Mouse (Mus musculus): ENCODE results near the gene Runx3. TPM values are rescaled to one million over a fixed set of nuclear protein-coding genes. Genes with fewer than 3 reads are reported as not detected.

Runx3 gene
- polyA plus RNA-seq, 1 experiment from 2014 or later = 2.4 TPM

DNA sequence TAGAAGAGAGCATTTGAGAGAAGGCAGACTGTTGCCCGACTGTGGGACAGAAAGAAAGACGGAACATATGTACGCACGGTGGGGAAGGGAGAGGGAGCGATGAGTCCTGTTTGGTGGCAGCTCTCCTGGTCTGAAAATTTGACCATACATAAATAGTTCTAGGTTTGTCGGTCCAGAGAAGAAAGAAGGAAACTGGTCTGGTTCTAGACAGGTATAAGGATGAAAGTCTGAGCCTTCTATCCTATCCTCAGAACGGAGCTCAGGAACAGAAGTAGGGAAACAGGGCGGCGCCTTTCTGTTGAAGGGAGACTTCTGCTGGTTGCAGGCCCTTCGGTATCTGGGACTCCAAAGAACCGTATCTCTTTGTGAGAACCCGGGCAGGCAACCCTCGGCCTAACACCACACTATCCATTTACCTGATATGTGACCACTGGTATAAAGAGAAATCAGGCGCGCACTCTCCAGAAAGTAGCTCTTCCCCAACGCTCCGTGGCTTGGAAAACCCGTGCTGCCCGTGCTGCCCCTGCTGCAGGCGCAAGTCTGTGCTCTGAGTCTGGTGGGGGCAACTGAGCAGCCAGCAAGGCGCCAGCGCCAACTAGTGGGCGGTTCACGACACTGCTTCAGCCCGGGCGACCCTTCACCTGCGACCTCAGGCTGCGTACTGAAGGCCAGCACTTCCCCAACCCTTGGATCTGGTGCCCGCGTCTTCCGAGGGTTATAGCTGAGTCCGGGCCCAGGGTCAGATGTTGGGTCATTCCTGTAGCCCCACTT, 29.8 kb downstream of the Runx3 start:
- Histone ChIP-seq H3K27me3 (replicated peaks; ENCODE audit: control insufficient read depth, insufficient read depth, low read length) (peaks cover 89% of the 10 kb centered on the region), H3K4me1 (ENCODE audit: control insufficient read depth, insufficient read depth, low read length) (peaks cover 20% of the 10 kb centered on the region), H3K36me3 (ENCODE audit: control insufficient read depth, insufficient read depth, low read length) (no peaks in the 10 kb centered on the region), H3K4me2 (ENCODE audit: low read depth, low read length) (peak overlapping the region; percentile 15; the same call in 1 of the 2 replicates), H3K27ac (replicated peaks; ENCODE audit: low read depth, low read length) (no peak overlapping the region), H3K9me3 (ENCODE audit: control insufficient read depth, low read length) (no peaks in the 10 kb centered on the region), H3K9ac (ENCODE audit: low read depth, low read length) (no peak overlapping the region), H3K4me3 (ENCODE audit: low read depth, low read length) (no peak overlapping the region)
- DNase-seq (ENCODE audit: low spot score) (peak; percentile 65), ATAC-seq (ENCODE audit: low read depth) (0 out of 2 replicates have a peak, but pooled peaks have one; percentile 34)
- 7% methylated on average over 32 of the region's 32 CpGs for WGBS

DNA sequence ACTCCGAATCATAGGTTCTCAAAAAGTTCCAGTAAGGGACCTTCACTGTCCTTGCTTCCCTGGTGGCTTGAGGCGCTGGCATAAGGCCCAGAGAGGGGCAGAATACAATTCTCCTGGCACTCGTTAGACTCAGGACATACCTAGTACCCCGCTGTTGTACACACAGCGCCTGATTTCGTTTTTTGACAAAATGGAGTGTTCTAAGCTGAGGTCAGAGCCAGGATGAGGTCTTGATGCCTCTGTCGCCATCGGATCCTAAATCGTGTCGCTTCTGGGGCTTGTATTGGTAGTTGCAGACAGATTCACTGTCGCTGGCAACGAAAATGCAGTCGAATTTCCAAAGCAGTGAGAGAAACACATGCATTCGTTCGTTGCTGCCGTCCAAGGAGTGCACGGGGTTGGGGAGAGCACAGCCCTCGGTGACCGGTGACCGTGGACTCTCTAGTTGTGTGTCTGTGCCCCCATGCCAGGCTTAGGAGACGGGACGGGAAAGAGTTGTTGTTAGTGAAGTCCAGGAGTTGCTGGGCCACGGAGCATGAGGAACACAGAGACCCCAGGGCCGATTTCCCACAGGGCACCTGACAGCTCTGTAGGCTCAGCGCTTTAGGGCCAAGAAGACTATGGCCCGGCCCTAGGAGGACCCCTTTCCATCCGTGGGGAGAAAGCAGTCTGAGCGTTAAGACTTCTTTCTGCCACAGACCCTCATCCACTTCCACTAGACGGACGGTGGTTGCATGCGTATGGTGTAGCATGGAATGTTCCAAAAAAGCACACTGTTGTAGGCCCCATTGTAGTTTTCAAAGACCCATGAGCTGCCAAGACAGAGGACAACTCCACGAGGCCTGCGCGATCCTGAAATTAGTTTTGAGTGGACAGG, 30.9 kb downstream of the Runx3 start:
- no peak overlapping the region for H3K9ac ChIP-seq (ENCODE audit: low read depth, low read length)
- no peaks in the 10 kb centered on the region for H3K9me3 ChIP-seq (ENCODE audit: control insufficient read depth, low read length)
- H3K27me3 ChIP-seq (replicated peaks; ENCODE audit: control insufficient read depth, insufficient read depth, low read length) = peaks cover 92% of the 10 kb centered on the region
- H3K4me3 ChIP-seq (ENCODE audit: low read depth, low read length) = peak overlapping the region; percentile 45
- no peaks in the 10 kb centered on the region for H3K36me3 ChIP-seq (ENCODE audit: control insufficient read depth, insufficient read depth, low read length)
- peak overlapping the region; percentile 67 for H3K4me2 ChIP-seq (ENCODE audit: low read depth, low read length)
- H3K27ac ChIP-seq (replicated peaks; ENCODE audit: low read depth, low read length) = no peak overlapping the region
- peaks cover 14% of the 10 kb centered on the region for H3K4me1 ChIP-seq (ENCODE audit: control insufficient read depth, insufficient read depth, low read length)
- ATAC-seq (ENCODE audit: low read depth) = no peak
- no peak for DNase-seq (ENCODE audit: low spot score)
- 14% methylated on average over 32 of the region's 34 CpGs for whole genome bisulfite sequencing

DNA sequence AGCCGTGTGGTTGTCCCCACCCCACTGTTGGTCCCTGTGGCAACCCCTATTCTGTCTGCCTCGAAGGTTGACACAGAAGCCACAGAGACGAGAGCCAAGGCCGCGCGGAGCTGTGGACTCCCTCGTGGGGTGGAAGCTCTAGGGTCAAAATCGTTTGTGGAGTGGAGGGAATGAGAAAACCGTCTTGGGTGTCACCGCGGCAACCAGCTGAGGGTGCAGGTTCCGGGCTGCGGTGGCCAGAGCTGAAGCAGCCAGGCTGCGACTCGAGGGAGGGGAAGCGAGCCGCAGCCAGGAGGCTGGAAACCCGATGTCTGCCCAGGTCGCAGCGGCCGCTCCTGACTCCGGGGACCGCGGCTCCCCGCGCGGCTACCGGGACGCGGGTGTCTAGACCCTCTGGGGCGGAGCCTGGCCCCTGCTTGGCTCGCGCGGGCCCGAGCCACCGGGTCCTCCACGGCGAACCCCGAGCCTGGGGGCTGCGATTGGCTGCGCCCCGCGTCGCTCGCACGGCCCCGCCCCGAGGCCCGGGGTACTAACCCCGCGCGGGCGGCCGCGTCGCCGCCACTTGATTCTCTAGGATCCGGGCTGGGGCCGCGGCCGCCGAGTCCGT, 31.6 kb downstream of the Runx3 start:
- 3% methylated on average over 30 of the region's 63 CpGs for WGBS
- no peak for DNase-seq (ENCODE audit: low spot score)
- H3K27me3 ChIP-seq (replicated peaks; ENCODE audit: control insufficient read depth, insufficient read depth, low read length) = peaks cover 97% of the 10 kb centered on the region
- no peaks in the 10 kb centered on the region for H3K36me3 ChIP-seq (ENCODE audit: control insufficient read depth, insufficient read depth, low read length)
- peak overlapping the region; percentile 45 for H3K4me3 ChIP-seq (ENCODE audit: low read depth, low read length)
- peaks cover 11% of the 10 kb centered on the region for H3K4me1 ChIP-seq (ENCODE audit: control insufficient read depth, insufficient read depth, low read length)
- no peaks in the 10 kb centered on the region for H3K9me3 ChIP-seq (ENCODE audit: control insufficient read depth, low read length)
- H3K27ac ChIP-seq (replicated peaks; ENCODE audit: low read depth, low read length) = no peak overlapping the region
- H3K9ac ChIP-seq (ENCODE audit: low read depth, low read length) = peak overlapping the region; percentile 57
- peak overlapping the region; percentile 67 for H3K4me2 ChIP-seq (ENCODE audit: low read depth, low read length)
- peak; percentile 34; the same call in 1 of the 2 replicates for ATAC-seq (ENCODE audit: low read depth)

- Histone ChIP-seq H3K36me3 (ENCODE audit: control insufficient read depth, insufficient read depth, low read length) (no peaks in the 10 kb centered on the region), H3K9ac (ENCODE audit: low read depth, low read length) (peak overlapping the region; percentile 57), H3K4me1 (ENCODE audit: control insufficient read depth, insufficient read depth, low read length) (peaks cover 14% of the 10 kb centered on the region), H3K27ac (replicated peaks; ENCODE audit: low read depth, low read length) (no peak overlapping the region), H3K4me2 (ENCODE audit: low read depth, low read length) (peak overlapping the region; percentile 67), H3K4me3 (ENCODE audit: low read depth, low read length) (peak overlapping the region; percentile 45), H3K9me3 (ENCODE audit: control insufficient read depth, low read length) (no peaks in the 10 kb centered on the region), H3K27me3 (replicated peaks; ENCODE audit: control insufficient read depth, insufficient read depth, low read length) (peaks cover 98% of the 10 kb centered on the region)
- 1% methylated on average over 15 of the region's 45 CpGs for WGBS
- no peak for ATAC-seq (ENCODE audit: low read depth)
- DNase-seq (ENCODE audit: low spot score) = no peak
Observed at GRCm38 (mm10) chr4:135152834-135153259, 32.4 kb downstream of the Runx3 start.

- no peaks in the 10 kb centered on the region for H3K36me3 ChIP-seq (ENCODE audit: control insufficient read depth, insufficient read depth, low read length)
- H3K9ac ChIP-seq (ENCODE audit: low read depth, low read length) = peak overlapping the region; percentile 57; the same call in 1 of the 2 replicates
- ATAC-seq (ENCODE audit: low read depth) (no peak), DNase-seq (ENCODE audit: low spot score) (no peak)
- H3K9me3 ChIP-seq (ENCODE audit: control insufficient read depth, low read length) = no peaks in the 10 kb centered on the region
- H3K27me3 ChIP-seq (replicated peaks; ENCODE audit: control insufficient read depth, insufficient read depth, low read length) = peaks cover 98% of the 10 kb centered on the region
- H3K4me3 ChIP-seq (ENCODE audit: low read depth, low read length) = peak overlapping the region; percentile 45
- peak overlapping the region; percentile 67 for H3K4me2 ChIP-seq (ENCODE audit: low read depth, low read length)
- peaks cover 15% of the 10 kb centered on the region for H3K4me1 ChIP-seq (ENCODE audit: control insufficient read depth, insufficient read depth, low read length)
- WGBS = 2% methylated on average over 26 of the region's 39 CpGs
- H3K27ac ChIP-seq (replicated peaks; ENCODE audit: low read depth, low read length) = no peak overlapping the region
Observed at GRCm38 (mm10) chr4:135153260-135154088, 33.0 kb downstream of the Runx3 start.

DNA sequence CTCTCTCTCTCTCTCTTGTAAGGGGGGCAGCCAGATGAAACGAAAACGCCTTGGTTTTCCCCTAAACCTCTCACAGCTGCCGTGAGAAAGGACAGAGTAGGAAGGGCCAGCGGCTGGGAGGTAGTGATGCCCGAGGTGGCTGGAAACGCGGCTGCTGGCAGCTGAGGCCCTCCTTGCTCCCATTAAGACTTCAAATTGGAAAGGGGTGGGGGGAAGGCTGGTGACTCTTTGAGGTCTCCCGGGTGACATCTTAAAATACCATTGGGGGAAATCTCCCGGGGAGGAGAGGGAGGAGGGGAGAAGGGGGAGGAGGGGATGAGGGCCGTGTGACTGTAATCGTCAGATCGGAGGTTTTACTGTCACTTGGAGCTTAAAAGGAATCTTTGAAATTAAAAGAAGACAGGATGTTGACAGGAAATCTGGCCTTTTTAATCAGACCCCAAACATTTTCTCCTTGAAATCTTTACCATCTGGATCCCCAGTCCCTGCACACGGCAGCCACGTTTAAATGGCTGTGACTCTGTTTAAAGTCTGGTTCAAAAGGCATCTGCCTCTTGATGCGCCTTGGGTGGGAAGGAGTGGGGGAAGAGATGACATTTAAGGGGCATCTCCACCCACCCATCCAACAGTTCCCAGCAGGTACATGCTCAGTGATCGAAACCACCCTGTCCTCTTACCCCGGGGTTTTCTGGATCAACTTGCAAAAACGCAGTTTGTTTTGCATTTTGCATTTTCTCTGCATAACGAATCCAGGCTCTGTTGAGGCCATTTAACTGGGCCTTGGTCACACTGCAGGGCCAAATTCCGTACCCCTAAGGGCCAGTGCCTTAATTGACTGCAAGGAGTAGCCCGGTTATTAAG, 33.9 kb downstream of the Runx3 start:
- WGBS = 6% methylated on average over 21 of the region's 21 CpGs
- Histone ChIP-seq H3K36me3 (ENCODE audit: control insufficient read depth, insufficient read depth, low read length) (no peaks in the 10 kb centered on the region), H3K4me1 (ENCODE audit: control insufficient read depth, insufficient read depth, low read length) (peaks cover 18% of the 10 kb centered on the region), H3K27ac (replicated peaks; ENCODE audit: low read depth, low read length) (no peak overlapping the region), H3K9me3 (ENCODE audit: control insufficient read depth, low read length) (no peaks in the 10 kb centered on the region), H3K4me3 (ENCODE audit: low read depth, low read length) (peak overlapping the region; percentile 45), H3K9ac (ENCODE audit: low read depth, low read length) (no peak overlapping the region; the same call in 1 of the 2 replicates), H3K27me3 (replicated peaks; ENCODE audit: control insufficient read depth, insufficient read depth, low read length) (peaks cover 98% of the 10 kb centered on the region), H3K4me2 (ENCODE audit: low read depth, low read length) (peak overlapping the region; percentile 67)
- ATAC-seq (ENCODE audit: low read depth) (no peak), DNase-seq (ENCODE audit: low spot score) (peak; percentile 34)

- Histone ChIP-seq H3K9me3 (ENCODE audit: control insufficient read depth, low read length) (no peaks in the 10 kb centered on the region), H3K27ac (replicated peaks; ENCODE audit: low read depth, low read length) (no peak overlapping the region), H3K4me1 (ENCODE audit: control insufficient read depth, insufficient read depth, low read length) (peaks cover 17% of the 10 kb centered on the region), H3K4me2 (ENCODE audit: low read depth, low read length) (peak overlapping the region; percentile 67), H3K36me3 (ENCODE audit: control insufficient read depth, insufficient read depth, low read length) (no peaks in the 10 kb centered on the region), H3K27me3 (replicated peaks; ENCODE audit: control insufficient read depth, insufficient read depth, low read length) (peaks cover 97% of the 10 kb centered on the region), H3K4me3 (ENCODE audit: low read depth, low read length) (peak overlapping the region; percentile 45; the same call in 1 of the 2 replicates), H3K9ac (ENCODE audit: low read depth, low read length) (no peak overlapping the region)
- no peak for DNase-seq (ENCODE audit: low spot score)
- no peak for ATAC-seq (ENCODE audit: low read depth)
- 6% methylated on average over 28 of the region's 31 CpGs for WGBS
Observed at GRCm38 (mm10) chr4:135155106-135155800, 34.8 kb downstream of the Runx3 start.

Measured in embryonic facial prominence, embryonic 14.5 days (tissue).